Mouse (Mus musculus): ENCODE data around the gene Ankrd39. TPM values are rescaled to one million over a fixed set of nuclear protein-coding genes. Genes with fewer than 3 reads are reported as not detected.
A peak's percentile ranks its signal among the peaks of the same experiment; 100 is the strongest.
"Not testable (repeated sequence)": the region's sequence is repeated elsewhere in the genome, so short reads cannot be mapped to it uniquely, and the experiment has no call there.

Ankrd39 gene
- total RNA-seq, 1 experiment from 2014 or later, result 9.0 TPM

DNA sequence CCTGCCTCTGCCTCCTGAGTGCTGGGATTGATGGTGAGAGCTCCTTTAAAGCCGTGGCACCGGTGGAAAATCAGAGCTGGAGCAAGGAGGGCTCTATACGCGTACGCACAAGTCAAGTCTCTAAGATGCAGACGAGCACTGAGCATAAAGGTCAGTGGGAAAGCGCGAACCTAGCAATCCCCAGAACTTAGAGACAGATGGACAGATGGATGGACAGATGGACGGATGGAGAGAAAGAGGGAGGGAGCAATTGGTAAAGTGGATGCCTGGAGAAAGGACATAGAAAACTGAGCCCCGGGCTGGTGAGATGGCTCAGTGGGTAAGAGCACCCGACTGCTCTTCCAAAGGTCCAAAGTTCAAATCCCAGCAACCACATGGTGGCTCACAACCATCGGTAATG lies 6.4 kb downstream of the Ankrd39 start:
- no peak for ATAC-seq (replicated peaks in 1 of 2; ENCODE audit: insufficient read depth in 1 of 2, low FRiP score in 2 of 2, low TSS enrichment in 1 of 2, low read depth in 1 of 2, poor library complexity in 2 of 2, severe bottlenecking in 2 of 2)

DNA sequence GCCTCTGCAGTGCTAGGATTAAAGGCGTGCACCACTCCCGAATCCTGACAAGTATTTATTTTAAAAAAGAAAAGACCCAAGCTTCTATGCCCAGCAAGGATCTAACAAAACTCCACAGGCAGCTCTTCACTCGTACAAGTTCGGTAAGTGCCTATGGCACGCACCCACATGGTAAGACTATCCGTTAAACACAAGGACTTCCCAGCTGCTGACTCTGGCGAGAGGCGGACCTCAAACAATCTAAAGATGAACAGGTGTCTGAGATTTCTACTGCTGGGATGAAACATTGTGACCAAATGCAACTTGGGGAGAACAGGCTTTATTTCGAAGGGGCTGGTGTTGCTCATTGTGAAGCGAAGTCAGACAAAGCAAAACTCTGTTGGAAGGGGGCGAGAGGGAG lies 7.1 kb downstream of the Ankrd39 start:
- no peak for ATAC-seq (replicated peaks in 1 of 2; ENCODE audit: insufficient read depth in 1 of 2, low FRiP score in 2 of 2, low TSS enrichment in 1 of 2, low read depth in 1 of 2, poor library complexity in 2 of 2, severe bottlenecking in 2 of 2)

- ATAC-seq (replicated peaks in 1 of 2; ENCODE audit: insufficient read depth in 1 of 2, low FRiP score in 2 of 2, low TSS enrichment in 1 of 2, low read depth in 1 of 2, poor library complexity in 2 of 2, severe bottlenecking in 2 of 2), result no peak
Observed at GRCm38 (mm10) chr1:36539186-36539585, 8.1 kb downstream of the Ankrd39 start, which contains the start of gene Gm42417. Gene Gm42417, minus strand, starts transcription at chr1:36539429.

DNA sequence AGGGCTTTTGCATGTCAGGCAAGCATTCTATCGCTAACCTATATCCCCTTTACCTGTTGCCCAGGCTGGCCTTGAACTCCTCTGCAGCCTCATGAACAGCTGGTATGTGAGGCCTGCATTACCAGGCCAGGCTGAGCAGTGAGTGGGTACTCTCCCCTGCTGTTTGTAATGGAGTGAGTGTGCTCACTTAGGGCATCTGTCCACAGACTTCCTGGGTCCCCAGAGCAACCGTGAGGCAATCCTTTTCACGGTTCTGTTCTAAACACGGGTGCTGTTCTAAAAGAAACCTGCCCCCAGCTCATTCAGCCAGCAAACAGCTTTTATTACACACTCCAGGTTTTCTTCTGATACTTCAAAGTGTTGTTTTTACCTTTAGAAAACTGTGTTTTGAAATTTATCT lies 8.5 kb downstream of the Ankrd39 start:
- ATAC-seq (replicated peaks in 1 of 2; ENCODE audit: insufficient read depth in 1 of 2, low FRiP score in 2 of 2, low TSS enrichment in 1 of 2, low read depth in 1 of 2, poor library complexity in 2 of 2, severe bottlenecking in 2 of 2), result no peak

- not testable (repeated sequence) for ATAC-seq (replicated peaks in 1 of 2; ENCODE audit: insufficient read depth in 1 of 2, low FRiP score in 2 of 2, low TSS enrichment in 1 of 2, low read depth in 1 of 2, poor library complexity in 2 of 2, severe bottlenecking in 2 of 2)
Observed at GRCm38 (mm10) chr1:36536783-36537182, 10.5 kb downstream of the Ankrd39 start, which contains the start of gene Ankrd23. Gene Ankrd23, minus strand, starts transcription at chr1:36536883.

- ATAC-seq (replicated peaks in 1 of 2; ENCODE audit: insufficient read depth in 1 of 2, low FRiP score in 2 of 2, low TSS enrichment in 1 of 2, low read depth in 1 of 2, poor library complexity in 2 of 2, severe bottlenecking in 2 of 2), result no peak
Observed at GRCm38 (mm10) chr1:36536397-36536728, 10.9 kb downstream of the Ankrd39 start.

DNA sequence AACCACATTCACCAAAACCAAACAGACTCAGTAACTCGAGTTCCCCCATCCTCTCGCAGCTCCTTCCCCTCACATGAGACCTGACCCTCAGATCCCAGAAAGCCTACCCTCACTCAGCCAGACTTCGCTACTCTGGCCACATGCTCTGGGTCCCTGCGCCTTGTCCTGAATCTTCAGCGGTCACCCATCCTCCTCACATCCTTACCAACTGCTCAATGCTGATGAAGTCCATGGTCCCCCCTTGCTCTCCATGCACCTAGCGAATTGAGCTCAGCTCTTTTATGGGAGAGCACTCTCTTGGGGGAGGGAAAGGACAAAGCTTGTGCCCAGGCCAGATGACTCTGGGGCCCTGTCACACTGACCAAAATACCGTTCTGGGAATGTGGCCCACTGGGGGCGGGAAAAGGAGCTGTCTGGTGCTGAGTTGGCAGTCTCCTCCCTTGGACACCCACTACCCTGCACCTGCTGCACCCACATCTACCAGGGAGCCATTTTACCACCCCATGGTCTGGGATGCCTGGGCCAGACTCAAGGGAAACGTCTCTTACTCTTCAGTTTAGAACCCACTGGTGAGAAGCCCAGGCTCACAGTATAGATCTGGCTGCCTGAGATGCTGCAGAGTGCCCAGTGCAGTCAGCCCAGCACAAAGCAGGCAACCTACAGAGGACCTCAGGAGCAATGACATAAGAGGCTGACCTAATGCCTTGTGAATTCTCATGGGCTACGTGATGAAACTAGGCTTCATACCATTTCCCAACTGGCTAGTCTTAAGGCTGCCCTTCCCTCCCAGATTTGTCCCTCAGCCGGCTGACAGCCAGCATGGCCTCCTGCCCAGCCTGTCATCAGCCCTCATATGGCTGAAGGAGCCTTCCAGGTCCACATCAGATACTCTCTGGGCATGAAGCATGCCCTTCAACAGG lies 11.5 kb downstream of the Ankrd39 start:
- ATAC-seq (replicated peaks in 1 of 2; ENCODE audit: insufficient read depth in 1 of 2, low FRiP score in 2 of 2, low TSS enrichment in 1 of 2, low read depth in 1 of 2, poor library complexity in 2 of 2, severe bottlenecking in 2 of 2), result no peak

GRCm38 (mm10) chr1:36534595-36535058 lies 12.6 kb downstream of the Ankrd39 start:
- peak; percentile 73 to 75 for ATAC-seq (replicated peaks in 1 of 2; ENCODE audit: insufficient read depth in 1 of 2, low FRiP score in 2 of 2, low TSS enrichment in 1 of 2, low read depth in 1 of 2, poor library complexity in 2 of 2, severe bottlenecking in 2 of 2)

- ATAC-seq (replicated peaks in 1 of 2; ENCODE audit: insufficient read depth in 1 of 2, low FRiP score in 2 of 2, low TSS enrichment in 1 of 2, low read depth in 1 of 2, poor library complexity in 2 of 2, severe bottlenecking in 2 of 2), result no peak
Observed at GRCm38 (mm10) chr1:36533546-36533945, 13.7 kb downstream of the Ankrd39 start.

GRCm38 (mm10) chr1:36531461-36531860 lies 15.8 kb downstream of the Ankrd39 start:
- ATAC-seq (replicated peaks in 1 of 2; ENCODE audit: insufficient read depth in 1 of 2, low FRiP score in 2 of 2, low TSS enrichment in 1 of 2, low read depth in 1 of 2, poor library complexity in 2 of 2, severe bottlenecking in 2 of 2), result no peak

- no peak for ATAC-seq (replicated peaks in 1 of 2; ENCODE audit: insufficient read depth in 1 of 2, low FRiP score in 2 of 2, low TSS enrichment in 1 of 2, low read depth in 1 of 2, poor library complexity in 2 of 2, severe bottlenecking in 2 of 2)
Observed at GRCm38 (mm10) chr1:36530962-36531361, 16.3 kb downstream of the Ankrd39 start.

DNA sequence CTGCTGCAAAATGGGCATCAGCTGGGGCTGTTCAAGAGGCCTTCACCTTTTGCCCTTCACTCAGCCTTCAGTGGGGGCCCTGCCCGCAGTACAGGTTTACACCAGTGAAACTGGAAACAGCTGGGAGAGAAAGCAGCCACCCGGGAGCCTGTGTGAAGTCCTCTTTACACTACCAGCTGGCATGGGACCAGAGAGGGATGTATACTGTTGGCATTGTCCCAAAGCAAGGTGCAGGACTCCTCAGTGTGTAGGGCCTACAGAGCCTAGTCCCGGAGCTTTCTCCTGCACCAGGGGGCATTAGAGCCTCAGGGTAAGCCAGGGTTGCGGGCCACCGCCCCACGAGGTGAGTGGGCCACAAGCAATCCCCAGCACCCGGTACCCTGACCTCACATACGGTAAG lies 16.8 kb downstream of the Ankrd39 start:
- no peak for ATAC-seq (replicated peaks in 1 of 2; ENCODE audit: insufficient read depth in 1 of 2, low FRiP score in 2 of 2, low TSS enrichment in 1 of 2, low read depth in 1 of 2, poor library complexity in 2 of 2, severe bottlenecking in 2 of 2)

DNA sequence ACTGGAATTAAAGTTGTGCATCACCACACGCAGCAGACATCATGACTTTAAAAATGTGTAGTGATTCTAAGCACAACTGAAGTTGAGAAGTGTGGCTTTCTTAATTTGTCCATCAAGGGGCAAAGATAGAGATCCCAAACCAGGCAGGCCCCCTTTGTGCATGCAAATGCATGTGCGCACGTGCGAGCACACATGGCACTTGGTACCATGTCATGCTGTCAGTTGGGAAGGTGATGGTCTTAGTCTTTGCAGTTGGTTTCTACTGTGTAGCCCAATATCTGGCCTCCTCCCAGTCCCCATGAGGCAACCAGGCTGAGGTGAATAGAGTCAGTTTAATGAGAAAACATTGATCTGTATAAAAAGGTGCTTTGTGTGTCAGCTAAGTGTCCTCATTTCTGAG lies 17.4 kb downstream of the Ankrd39 start:
- ATAC-seq (replicated peaks in 1 of 2; ENCODE audit: insufficient read depth in 1 of 2, low FRiP score in 2 of 2, low TSS enrichment in 1 of 2, low read depth in 1 of 2, poor library complexity in 2 of 2, severe bottlenecking in 2 of 2), result no peak

- ATAC-seq (replicated peaks in 1 of 2; ENCODE audit: insufficient read depth in 1 of 2, low FRiP score in 2 of 2, low TSS enrichment in 1 of 2, low read depth in 1 of 2, poor library complexity in 2 of 2, severe bottlenecking in 2 of 2), result no peak
Observed at GRCm38 (mm10) chr1:36529274-36529673, 18.0 kb downstream of the Ankrd39 start.

- ATAC-seq (replicated peaks in 1 of 2; ENCODE audit: insufficient read depth in 1 of 2, low FRiP score in 2 of 2, low TSS enrichment in 1 of 2, low read depth in 1 of 2, poor library complexity in 2 of 2, severe bottlenecking in 2 of 2), result no peak
Observed at GRCm38 (mm10) chr1:36528351-36528750, 18.9 kb downstream of the Ankrd39 start.

DNA sequence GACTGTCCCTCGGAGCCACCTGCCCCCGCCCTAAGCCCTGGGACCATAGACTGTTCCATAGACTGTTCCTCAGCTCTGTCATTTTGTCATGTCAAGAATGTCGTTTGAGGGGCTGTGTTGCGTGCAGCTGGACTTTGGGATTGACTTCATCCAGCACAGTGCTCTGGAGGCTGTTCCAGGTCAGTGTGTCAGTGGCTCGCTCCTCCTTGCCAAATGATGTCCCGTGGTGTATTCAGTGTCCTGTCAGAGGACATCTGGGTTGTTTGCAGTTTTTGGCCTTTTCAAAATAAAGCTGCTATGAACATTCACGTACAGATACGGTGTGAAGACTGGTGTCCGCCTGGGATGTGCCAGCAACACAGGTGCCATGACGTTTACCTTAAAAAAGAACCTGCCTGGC lies 20.3 kb downstream of the Ankrd39 start:
- ATAC-seq (replicated peaks in 1 of 2; ENCODE audit: insufficient read depth in 1 of 2, low FRiP score in 2 of 2, low TSS enrichment in 1 of 2, low read depth in 1 of 2, poor library complexity in 2 of 2, severe bottlenecking in 2 of 2), result no peak

DNA sequence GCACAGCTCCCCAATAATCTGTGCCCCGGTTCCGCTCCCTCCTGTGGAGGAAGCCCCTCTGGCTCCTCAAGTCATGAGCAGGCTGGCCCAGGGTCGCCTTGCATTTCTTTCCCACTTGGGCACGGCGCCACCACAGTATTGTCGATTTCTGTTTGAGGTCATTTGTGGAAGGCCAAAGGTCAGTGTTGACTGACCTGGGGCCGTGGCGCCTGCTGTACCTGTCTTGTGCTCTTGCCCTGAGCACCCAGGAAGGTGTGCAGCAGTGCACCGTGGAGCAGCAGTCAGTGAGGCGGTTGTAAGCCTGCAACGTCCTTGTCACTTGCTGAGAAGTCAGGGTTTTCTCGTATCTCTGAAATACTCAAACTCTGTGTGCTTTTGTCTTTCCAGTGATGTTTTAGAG lies 21.5 kb downstream of the Ankrd39 start:
- ATAC-seq (replicated peaks in 1 of 2; ENCODE audit: insufficient read depth in 1 of 2, low FRiP score in 2 of 2, low TSS enrichment in 1 of 2, low read depth in 1 of 2, poor library complexity in 2 of 2, severe bottlenecking in 2 of 2), result no peak

GRCm38 (mm10) chr1:36524058-36524457 lies 23.2 kb downstream of the Ankrd39 start:
- no peak for ATAC-seq (replicated peaks in 1 of 2; ENCODE audit: insufficient read depth in 1 of 2, low FRiP score in 2 of 2, low TSS enrichment in 1 of 2, low read depth in 1 of 2, poor library complexity in 2 of 2, severe bottlenecking in 2 of 2)
